Mouse (Mus musculus) intestine, embryonic 14.5 days (tissue): ENCODE results near the gene Cdk18. TPM values are rescaled to one million over a fixed set of nuclear protein-coding genes. Genes with fewer than 3 reads are reported as not detected.

ENCODE experiments used
- ATAC-seq: fragments of 200-750 bp; cut with Nextera tagmentation; replicated peaks from 2 replicates; pipeline ENCODE4 v1.8.0; 2017; ENCODE audit warnings: low read depth, moderate number of reproducible peaks, moderate TSS enrichment, moderate library complexity; ENCODE audit not compliant: low FRiP score, low TSS enrichment
- DNase-seq: peaks from one replicate; pipeline ENCODE4 v3.0.0-alpha.2; 2018; ENCODE audit warnings: low spot score
- H3K27ac ChIP-seq: fragments of 300-500 bp; sonication (generic); 2 replicates; pipeline ENCODE4 v1.5.1; 2014; ENCODE audit warnings: low read depth, mild to moderate bottlenecking, control low read depth
- H3K27me3 ChIP-seq: fragments of 300-500 bp; sonication (generic); replicated peaks from 2 replicates; pipeline ENCODE4 v1.6.1; 2014; ENCODE audit warnings: low read length, control low read depth; ENCODE audit not compliant: control insufficient read depth, insufficient read depth
- H3K36me3 ChIP-seq: fragments of 300-500 bp; sonication (generic); 2 replicates; pipeline ENCODE4 v1.6.1; 2014; ENCODE audit warnings: low read length, control low read depth; ENCODE audit not compliant: control insufficient read depth, insufficient read depth
- H3K4me1 ChIP-seq: fragments of 300-500 bp; sonication (generic); replicated peaks from 2 replicates; pipeline ENCODE4 v1.6.1; 2014; ENCODE audit warnings: low read length, control low read depth, mixed read lengths; ENCODE audit not compliant: control insufficient read depth, insufficient read depth
- H3K4me2 ChIP-seq: fragments of 300-500 bp; sonication (generic); 2 replicates; pipeline ENCODE4 v1.6.1; 2014; ENCODE audit warnings: low read length
- H3K4me3 ChIP-seq: fragments of 300-500 bp; sonication (generic); 2 replicates; pipeline ENCODE4 v1.5.1; 2014; ENCODE audit warnings: low read depth, low read length, control low read depth, mixed read lengths
- H3K9ac ChIP-seq: fragments of 300-500 bp; sonication (generic); 2 replicates; pipeline ENCODE4 v1.6.1; 2014; ENCODE audit warnings: mild to moderate bottlenecking, low read length
- H3K9me3 ChIP-seq: fragments of 300-500 bp; sonication (generic); 2 replicates; pipeline ENCODE4 v1.6.1; 2016; ENCODE audit warnings: low read length, control low read depth; ENCODE audit not compliant: control insufficient read depth
- WGBS: fragments of 180-500 bp; shearing (Covaris S2); extraction: QIAGEN DNeasy Blood & Tissue Kit; methylation state at CpG from one replicate; pipeline ENCODE4 v1.1.7; 2014; 5-methylcytosine and 5-hydroxymethylcytosine counted together
- polyA plus RNA-seq: library from polyadenylated mRNA; unstranded; fragments of >200 nt; fragmentation: Nextera tagmentation; extraction: Ambion mirVana; gene quantifications from 2 replicates; pipeline ENCODE4 v1.2.1, GENCODE M21; 2014

Gene Cdk18
- polyA plus RNA-seq, 1 experiment from 2014 or later, result 7.6 TPM

GRCm38 (mm10) chr1:132153691-132154090, 14.2 kb upstream of the Cdk18 start:
- Histone ChIP-seq H3K4me1 (peaks cover 9% of the 10 kb centered on the region), H3K27ac (no peak overlapping the region), H3K9me3 (no peaks in the 10 kb centered on the region), H3K36me3 (no peaks in the 10 kb centered on the region), H3K9ac (no peak overlapping the region), H3K4me3 (no peak overlapping the region), H3K4me2 (no peak overlapping the region), H3K27me3 (0 out of 2 replicates have a peak, but pooled peaks cover 3% of the 10 kb centered on the region)
- DNase-seq (no peak), ATAC-seq (no peak)
- 31% methylated on average over 8 of the region's 8 CpGs for WGBS

- Histone ChIP-seq H3K27me3 (0 out of 2 replicates have a peak, but pooled peaks cover 3% of the 10 kb centered on the region), H3K27ac (no peak overlapping the region), H3K9me3 (no peaks in the 10 kb centered on the region), H3K4me1 (peaks cover 9% of the 10 kb centered on the region), H3K4me3 (no peak overlapping the region), H3K4me2 (no peak overlapping the region), H3K36me3 (no peaks in the 10 kb centered on the region), H3K9ac (no peak overlapping the region)
- WGBS, result 51% methylated on average over 15 of the region's 15 CpGs
- ATAC-seq, result no peak
- no peak for DNase-seq
Measured at GRCm38 (mm10) chr1:132153086-132153690, 13.7 kb upstream of the Cdk18 start.

DNA sequence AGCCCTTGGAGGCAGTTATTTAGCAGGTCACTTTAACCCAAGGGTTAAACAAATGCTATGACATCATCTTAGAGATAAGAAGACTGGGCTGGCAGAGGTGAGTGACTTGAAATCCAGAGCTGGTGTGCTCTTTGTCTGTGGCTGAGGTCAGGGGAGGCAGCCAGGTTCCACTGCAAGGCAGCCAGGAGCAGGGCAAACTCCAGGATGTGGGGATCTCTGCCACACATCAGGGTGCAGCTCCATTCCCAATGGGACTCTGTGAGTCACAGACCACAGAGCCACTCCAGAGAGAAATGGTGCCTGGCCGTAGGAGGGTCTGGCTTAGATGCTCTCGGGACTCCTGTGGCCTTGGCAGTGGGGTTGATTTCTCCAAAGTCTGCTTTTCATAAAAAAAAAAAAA, 12.4 kb upstream of the Cdk18 start:
- H3K9ac ChIP-seq, result no peak overlapping the region
- H3K4me1 ChIP-seq, result peaks cover 9% of the 10 kb centered on the region
- no peak overlapping the region for H3K4me3 ChIP-seq
- H3K4me2 ChIP-seq, result no peak overlapping the region
- no peaks in the 10 kb centered on the region for H3K36me3 ChIP-seq
- no peaks in the 10 kb centered on the region for H3K9me3 ChIP-seq
- ATAC-seq (peak; percentile 42), DNase-seq (no peak)
- 36% methylated on average over 2 of the region's 2 CpGs for WGBS
- no peaks in the 10 kb centered on the region for H3K27me3 ChIP-seq
- H3K27ac ChIP-seq, result peak overlapping the region; percentile 22; the same call in 1 of the 2 replicates

DNA sequence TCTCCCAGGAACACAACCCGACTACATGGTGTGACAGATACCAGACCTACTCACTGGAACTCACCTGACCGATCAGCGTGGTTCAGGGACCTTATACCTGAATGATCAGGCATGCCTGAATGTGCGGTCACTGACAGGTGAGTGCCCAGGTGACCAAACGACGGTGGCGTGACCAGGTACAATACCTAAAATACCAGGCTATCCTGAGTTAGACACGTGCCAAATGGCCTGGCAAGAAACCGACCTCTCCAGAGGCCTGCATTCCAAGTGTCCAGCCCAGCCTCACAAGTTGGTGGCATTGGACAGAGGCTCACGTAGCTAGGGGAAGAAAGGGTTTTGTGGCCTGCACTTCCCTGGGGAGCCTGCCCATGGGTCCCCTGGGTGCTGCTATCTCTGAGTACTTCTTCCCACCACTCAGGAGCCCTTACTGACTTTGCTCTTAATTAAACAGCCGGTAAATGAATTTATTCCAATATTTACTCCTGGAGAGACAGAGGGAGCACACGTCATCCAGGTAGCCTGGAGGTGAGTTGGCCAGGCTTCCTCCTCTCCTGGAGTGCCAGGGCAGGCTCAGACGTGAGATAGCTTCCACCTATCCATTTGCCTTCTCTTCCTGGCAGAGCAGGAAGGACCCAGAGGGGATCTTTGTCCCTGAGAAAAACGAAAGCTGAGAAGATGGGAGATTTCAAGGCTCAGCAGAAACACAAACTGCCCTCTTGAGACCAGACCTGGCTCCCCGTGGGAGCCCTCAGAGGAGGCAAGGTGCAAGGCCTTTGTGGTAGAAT, 11.5 kb upstream of the Cdk18 start:
- no peak overlapping the region for H3K9ac ChIP-seq
- no peaks in the 10 kb centered on the region for H3K9me3 ChIP-seq
- H3K4me2 ChIP-seq, result no peak overlapping the region
- H3K27me3 ChIP-seq, result no peaks in the 10 kb centered on the region
- peaks cover 9% of the 10 kb centered on the region for H3K4me1 ChIP-seq
- ATAC-seq (no peak), DNase-seq (no peak)
- 67% methylated on average over 15 of the region's 15 CpGs for WGBS
- H3K27ac ChIP-seq, result no peak overlapping the region
- no peak overlapping the region for H3K4me3 ChIP-seq
- H3K36me3 ChIP-seq, result no peaks in the 10 kb centered on the region

- peaks cover 9% of the 10 kb centered on the region for H3K4me1 ChIP-seq
- no peak overlapping the region for H3K9ac ChIP-seq
- no peaks in the 10 kb centered on the region for H3K9me3 ChIP-seq
- no peak overlapping the region for H3K4me2 ChIP-seq
- 63% methylated on average over 1 of the region's 1 CpGs for WGBS
- ATAC-seq (peak; percentile 29; the same call in 1 of the 2 replicates), DNase-seq (no peak)
- no peaks in the 10 kb centered on the region for H3K36me3 ChIP-seq
- H3K27me3 ChIP-seq, result no peaks in the 10 kb centered on the region
- H3K27ac ChIP-seq, result no peak overlapping the region
- H3K4me3 ChIP-seq, result no peak overlapping the region
Measured at GRCm38 (mm10) chr1:132150171-132150570, 10.7 kb upstream of the Cdk18 start.

DNA sequence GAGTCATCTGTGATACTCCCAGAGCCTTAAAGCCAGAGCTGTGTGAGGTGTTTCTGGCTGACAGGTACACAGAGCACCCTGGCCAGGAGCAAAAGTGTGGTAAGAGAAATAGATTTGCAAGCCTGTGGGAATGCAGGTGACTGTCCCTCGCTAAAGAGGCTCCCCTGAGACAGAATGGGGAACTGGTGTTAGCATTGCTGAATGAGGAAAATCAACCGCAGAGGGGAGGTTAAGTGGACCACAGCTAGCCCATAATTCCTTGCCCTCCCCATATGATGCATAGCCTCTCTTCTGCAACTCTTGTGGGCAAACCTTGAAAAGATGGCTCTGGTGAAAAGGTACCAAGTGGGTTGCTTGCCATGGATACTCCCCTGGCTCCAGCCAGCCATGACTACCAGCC, 9.9 kb upstream of the Cdk18 start:
- no peak for ATAC-seq
- no peak overlapping the region for H3K27ac ChIP-seq

GRCm38 (mm10) chr1:132145973-132146685, 6.6 kb upstream of the Cdk18 start:
- ATAC-seq (no peak), DNase-seq (no peak)
- Histone ChIP-seq H3K36me3 (no peaks in the 10 kb centered on the region), H3K27ac (no peak overlapping the region), H3K27me3 (no peaks in the 10 kb centered on the region), H3K4me2 (no peak overlapping the region), H3K9me3 (no peaks in the 10 kb centered on the region), H3K9ac (no peak overlapping the region), H3K4me1 (no peaks in the 10 kb centered on the region), H3K4me3 (no peak overlapping the region)
- WGBS, result 89% methylated on average over 8 of the region's 8 CpGs

More for the DNA sequence above, 9.9 kb upstream of the Cdk18 start:
- Histone ChIP-seq H3K4me1 (peaks cover 9% of the 10 kb centered on the region), H3K4me3 (no peak overlapping the region), H3K27me3 (no peaks in the 10 kb centered on the region), H3K36me3 (no peaks in the 10 kb centered on the region), H3K4me2 (no peak overlapping the region), H3K9ac (no peak overlapping the region), H3K9me3 (no peaks in the 10 kb centered on the region)
- WGBS, result 82% methylated on average over 2 of the region's 2 CpGs
- DNase-seq, result no peak

DNA sequence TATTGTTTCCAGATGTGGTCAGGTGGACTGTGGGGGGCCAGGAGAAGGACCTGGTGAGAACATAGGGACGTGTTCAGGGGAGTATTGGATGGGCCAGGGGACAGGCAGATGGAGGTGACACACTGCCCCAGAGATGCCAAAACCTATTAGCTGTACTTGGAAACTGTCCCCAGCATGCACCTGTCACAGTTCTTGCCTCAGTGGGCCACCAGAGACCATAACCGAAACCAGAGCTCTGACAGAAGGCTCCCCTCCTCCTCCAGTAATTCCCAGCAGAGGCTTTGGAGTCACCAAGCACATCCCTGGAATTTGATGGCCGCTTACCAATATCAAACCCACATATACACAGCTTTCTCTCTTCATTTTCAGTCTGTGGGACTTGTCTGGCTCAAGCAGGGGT, 5.4 kb upstream of the Cdk18 start:
- Histone ChIP-seq H3K27ac (no peak overlapping the region), H3K4me3 (no peak overlapping the region), H3K4me2 (no peak overlapping the region), H3K4me1 (peaks cover 1% of the 10 kb centered on the region; the same call in 1 of the 2 replicates), H3K9me3 (no peaks in the 10 kb centered on the region), H3K27me3 (no peaks in the 10 kb centered on the region), H3K36me3 (no peaks in the 10 kb centered on the region), H3K9ac (no peak overlapping the region)
- WGBS, result 70% methylated on average over 3 of the region's 3 CpGs
- no peak for DNase-seq
- no peak for ATAC-seq
